Mouse (Mus musculus): ENCODE results near the gene Supt4a. TPM values are rescaled to one million over a fixed set of nuclear protein-coding genes. Genes with fewer than 3 reads are reported as not detected.

The Supt4a gene
- polyA plus RNA-seq, 1 experiment, result 98.4 TPM

- no peak for DNase-seq (ENCODE audit: low spot score)
Measured at GRCm38 (mm10) chr11:87725515-87725914, 11.8 kb upstream of the Supt4a start.

DNA sequence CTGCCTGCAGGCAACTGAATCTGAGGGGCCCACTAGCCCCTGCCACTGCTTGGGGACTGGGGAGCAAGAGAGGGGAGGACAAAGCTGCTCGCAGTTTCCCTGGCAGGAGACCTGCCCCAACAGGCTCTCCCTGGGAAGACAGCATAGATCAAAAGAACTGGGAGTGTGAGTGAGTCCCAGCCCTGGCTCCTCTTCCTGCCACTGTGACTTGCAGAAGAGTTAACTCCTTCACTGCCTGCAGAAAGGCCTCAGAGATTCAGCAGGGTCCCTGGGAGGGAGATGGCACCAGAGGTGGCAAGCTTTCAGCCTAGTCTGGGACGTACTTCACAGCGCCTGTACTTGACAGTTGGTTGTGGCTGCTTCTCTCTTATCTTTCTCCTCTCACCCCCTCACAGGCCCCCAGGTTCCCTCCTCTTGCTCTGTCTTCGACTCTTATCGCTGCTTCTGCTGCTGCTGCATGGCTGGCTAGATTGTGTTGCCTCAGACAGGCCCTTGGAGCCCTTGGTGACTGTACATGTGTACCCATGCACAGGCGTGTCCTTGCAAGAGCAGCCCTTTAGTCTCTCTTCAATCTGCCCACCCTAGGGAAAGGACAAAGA lies 11.3 kb upstream of the Supt4a start:
- no peak for DNase-seq (ENCODE audit: low spot score)

GRCm38 (mm10) chr11:87727021-87727420 lies 10.3 kb upstream of the Supt4a start:
- no peak for DNase-seq (ENCODE audit: low spot score)

GRCm38 (mm10) chr11:87727471-87727870 lies 9.9 kb upstream of the Supt4a start:
- DNase-seq (ENCODE audit: low spot score), result no peak

- DNase-seq (ENCODE audit: low spot score), result no peak
Measured at GRCm38 (mm10) chr11:87728850-87729592, 8.3 kb upstream of the Supt4a start.

- no peak for DNase-seq (ENCODE audit: low spot score)
Measured at GRCm38 (mm10) chr11:87729593-87730185, 7.7 kb upstream of the Supt4a start.

DNA sequence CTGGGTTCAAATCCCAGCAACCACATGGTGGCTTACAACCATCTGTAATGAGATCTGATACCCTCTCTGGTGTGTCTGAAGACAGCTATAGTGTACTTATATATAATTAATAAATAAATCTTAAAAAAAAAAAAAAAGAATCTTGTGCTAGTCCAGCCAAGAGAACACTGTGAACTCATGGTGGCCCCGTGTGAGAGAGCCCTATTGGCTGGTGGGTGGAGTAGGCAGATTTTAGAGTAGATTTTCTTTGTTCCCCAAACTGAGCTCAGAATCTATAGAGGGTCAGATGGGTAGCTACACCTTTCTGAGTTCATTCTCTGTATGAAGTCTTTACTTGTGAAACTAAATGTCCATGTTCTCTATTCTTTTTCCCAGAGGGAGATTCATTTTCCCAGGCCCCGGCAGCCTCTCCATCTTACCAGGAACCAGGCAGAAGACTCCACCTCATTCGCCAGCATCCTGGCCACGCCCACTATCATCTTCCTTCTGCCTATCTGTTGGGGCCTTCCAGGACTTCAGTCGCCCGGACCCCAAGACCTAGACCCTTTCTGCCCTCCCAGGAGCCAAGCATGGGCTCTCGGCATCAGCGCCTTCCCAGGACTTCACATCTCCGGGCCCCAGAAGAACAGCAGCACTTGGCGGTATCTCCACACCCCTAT lies 6.6 kb upstream of the Supt4a start:
- no peak for DNase-seq (ENCODE audit: low spot score)

- DNase-seq (ENCODE audit: low spot score), result no peak
Measured at GRCm38 (mm10) chr11:87734346-87734745, 3.0 kb upstream of the Supt4a start.

DNA sequence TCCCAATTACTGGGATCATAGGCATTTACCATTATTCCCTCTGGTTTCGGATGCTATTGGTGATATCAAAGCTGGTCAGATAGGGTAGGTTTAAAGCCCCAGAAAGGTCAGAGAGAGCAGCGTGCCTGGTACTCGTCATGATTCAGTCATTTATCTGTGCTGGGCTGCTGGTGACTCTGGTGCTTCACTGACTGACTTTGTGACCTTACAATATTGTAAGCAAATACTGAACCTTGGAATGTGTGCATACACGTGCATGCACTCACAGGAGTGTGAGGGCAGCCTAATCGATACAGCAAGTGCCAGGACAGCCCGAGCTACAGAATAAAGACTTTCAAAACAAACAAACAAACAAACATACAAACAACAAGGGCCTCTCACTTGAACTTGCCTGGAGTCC lies 1.7 kb upstream of the Supt4a start:
- DNase-seq (ENCODE audit: low spot score), result no peak

GRCm38 (mm10) chr11:87736647-87737134 lies 661 bp upstream of the Supt4a start:
- peak; percentile 49 for DNase-seq (ENCODE audit: low spot score)

DNA sequence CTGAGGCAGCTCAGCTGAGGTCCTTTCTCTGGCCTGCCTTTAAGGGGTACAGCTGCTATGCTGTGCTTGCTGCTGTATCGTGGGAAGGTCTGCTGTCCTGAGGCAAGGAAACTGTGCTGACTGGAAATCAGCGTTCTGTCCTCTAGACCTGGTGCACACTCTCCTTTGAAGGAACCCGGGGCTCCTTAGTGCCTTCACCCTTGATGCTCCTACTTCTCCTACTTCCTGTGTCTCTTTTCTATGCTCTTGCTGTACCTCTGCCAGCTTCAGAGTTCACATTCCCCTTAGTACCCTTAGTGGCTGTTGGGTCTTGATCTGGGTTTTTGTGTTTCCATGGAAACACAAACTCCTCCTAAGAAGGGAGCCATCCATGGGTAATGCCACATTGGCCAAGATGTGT lies 6.3 kb downstream of the Supt4a start:
- no peak for DNase-seq (ENCODE audit: low spot score)

DNA sequence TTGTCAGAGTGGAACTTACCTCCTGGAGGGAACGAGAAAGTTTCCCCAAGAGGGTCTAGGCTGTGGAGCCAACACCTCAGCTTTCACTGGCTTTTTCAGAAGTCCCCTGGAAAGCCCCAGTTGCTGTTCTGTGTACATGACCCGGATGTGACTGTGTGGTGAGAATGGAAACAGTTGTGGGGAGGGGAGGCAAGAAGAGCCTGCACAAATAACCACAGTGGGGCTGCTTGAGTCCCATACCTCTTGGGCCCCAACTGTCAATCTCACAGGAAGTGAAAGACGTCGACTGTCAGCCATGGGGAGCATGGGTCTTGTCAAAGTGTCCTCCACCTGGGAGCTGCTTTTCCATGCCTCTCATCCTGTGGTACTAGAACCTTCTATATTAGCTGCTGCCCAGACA lies 7.6 kb downstream of the Supt4a start:
- no peak for DNase-seq (ENCODE audit: low spot score)

DNA sequence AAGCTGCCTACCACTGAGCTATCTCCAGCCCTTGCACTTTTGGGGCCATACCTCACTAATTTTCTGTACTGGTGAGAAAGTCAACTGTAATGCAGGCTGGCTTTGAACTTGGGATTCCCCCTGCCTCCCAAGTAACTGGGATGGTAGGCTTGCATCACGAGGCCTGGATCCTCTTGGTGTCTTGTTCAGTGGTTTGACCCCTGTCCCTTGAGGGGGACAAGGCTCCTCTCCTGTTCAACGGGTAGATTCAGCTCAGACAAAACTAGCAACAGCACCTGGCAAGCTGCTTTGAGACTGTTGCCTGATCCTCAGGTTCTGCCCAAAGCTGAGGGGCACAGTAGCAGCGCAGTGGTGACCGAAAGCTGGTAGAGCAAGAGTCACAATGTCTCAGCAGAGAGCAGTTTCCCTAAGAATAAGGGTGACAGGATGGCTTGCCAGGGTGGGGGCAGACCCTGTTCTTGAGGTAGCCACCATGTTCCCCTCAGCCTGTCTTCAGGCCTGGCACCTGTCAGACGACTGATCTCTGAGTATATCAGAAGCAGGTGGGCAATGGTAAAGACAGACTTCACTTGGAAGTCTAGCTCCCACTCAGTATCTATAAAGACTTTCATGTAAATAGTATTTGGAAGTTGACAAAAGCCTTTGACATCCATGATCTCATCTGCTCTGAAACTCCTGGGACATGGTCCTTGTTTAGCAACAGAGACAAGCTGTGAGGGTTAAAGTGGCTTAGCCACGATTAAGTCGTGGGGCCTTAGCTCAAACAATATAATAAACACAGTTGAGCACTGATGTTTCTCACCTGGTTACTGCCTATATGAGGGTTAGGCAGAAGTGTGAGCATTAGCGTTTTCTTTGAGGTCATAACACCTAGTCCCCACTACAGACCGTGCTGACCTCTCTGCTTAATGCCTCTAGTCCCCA lies 8.5 kb downstream of the Supt4a start:
- no peak for DNase-seq (ENCODE audit: low spot score)

DNA sequence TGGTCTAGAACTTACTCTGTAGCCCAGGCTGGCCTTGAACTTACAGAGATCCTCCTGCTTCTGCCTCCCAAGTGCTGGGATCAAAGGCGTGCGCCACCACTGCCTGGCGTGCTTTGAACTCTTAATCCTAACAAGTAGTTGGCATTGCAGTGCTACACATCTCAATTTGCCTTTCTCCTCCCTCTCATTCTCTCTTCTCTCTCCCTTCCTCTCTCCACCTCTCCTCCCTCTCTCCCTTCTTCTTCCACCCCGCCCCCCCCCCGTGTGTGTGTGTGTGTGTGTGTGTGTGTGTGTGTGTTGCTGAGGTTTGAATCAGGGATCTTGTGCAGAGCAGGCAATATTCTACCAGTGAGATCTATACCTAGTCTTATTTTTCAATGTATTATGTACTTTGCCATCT lies 10.0 kb downstream of the Supt4a start:
- no peak for DNase-seq (ENCODE audit: low spot score)

DNA sequence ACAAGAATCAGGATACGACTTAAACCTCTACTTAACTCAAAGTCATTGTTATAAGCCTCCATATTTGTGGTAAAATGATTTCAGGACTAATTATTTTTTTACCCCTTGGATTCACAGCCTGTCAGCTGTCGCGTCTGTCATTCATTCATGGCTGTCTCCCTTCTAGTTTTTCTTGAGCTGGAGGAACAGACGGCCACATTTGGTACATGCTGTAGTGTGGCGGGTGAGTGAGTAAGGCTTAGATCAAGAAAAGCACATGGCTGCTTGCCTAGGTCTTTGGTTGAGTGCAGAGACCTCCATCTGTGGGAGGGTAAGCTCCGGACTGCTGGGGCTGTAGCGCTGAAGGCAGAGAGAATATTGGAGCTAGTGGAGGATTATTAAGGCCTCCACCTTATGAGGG lies 10.4 kb downstream of the Supt4a start:
- no peak for DNase-seq (ENCODE audit: low spot score)

GRCm38 (mm10) chr11:87748132-87749119 lies 11.1 kb downstream of the Supt4a start:
- DNase-seq (ENCODE audit: low spot score), result no peak

GRCm38 (mm10) chr11:87749192-87750042 lies 12.1 kb downstream of the Supt4a start:
- no peak for DNase-seq (ENCODE audit: low spot score)

DNA sequence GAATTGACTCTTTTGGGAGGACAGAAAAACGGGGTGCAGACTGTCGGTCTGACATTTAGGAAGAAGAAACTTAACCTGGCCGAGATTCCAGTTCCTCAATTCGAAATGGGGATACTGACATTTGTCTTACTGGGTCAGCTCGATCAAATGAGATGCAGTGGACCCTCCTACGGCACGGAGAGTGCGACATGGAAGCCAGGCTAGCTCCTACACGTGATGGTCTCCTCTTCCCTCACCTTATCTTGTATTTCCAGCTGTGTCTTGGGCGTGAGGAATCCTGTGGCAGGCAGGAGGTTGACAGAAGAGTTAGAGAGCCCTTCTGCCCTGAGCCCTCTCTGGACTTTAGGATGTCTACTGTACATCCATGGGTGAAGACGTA lies 12.7 kb downstream of the Supt4a start:
- no peak for DNase-seq (ENCODE audit: low spot score)

GRCm38 (mm10) chr11:87750521-87750920 lies 13.2 kb downstream of the Supt4a start:
- no peak for DNase-seq (ENCODE audit: low spot score)

Data from urinary bladder, adult 2 months (tissue).